Mouse (Mus musculus) left cerebral cortex, postnatal 14 days (tissue): ENCODE measurements around the gene Sik1. TPM values are rescaled to one million over a fixed set of nuclear protein-coding genes. Genes with fewer than 3 reads are reported as not detected.

Experiments
- DNase-seq, 2 experiments: peaks; one replicate each; pipeline ENCODE4 v3.0.0; 2021 to 2022; ENCODE audit warnings: low spot score in 2 of 2, mixed read lengths in 1 of 2
- intact Hi-C: fragments of 180-260 bp; cut with DNase I; formaldehyde crosslinking; loops from one replicate; pipeline ENCODE4 v1.15.1; 2025
- total RNA-seq, 2 experiments: library from RNA; stranded (reverse); gene quantifications; 2 replicates each; pipeline ENCODE4 v1.2.3; 2021

Gene Sik1
- total RNA-seq, 2 experiments from 2014 or later = 18.8 to 21.6 TPM

- intact Hi-C loops = no loop called here
- DNase-seq = no peak
Observed at GRCm38 (mm10) chr17:31840423-31841003, 15.1 kb downstream of the Sik1 start.

GRCm38 (mm10) chr17:31836772-31837171 is 18.8 kb downstream of the Sik1 start:
- intact Hi-C loops = no loop called here
- DNase-seq = peak; percentile 48 to 78

- DNase-seq = no peak
- intact Hi-C loops = no loop called here
Observed at GRCm38 (mm10) chr17:31836264-31836607, 19.4 kb downstream of the Sik1 start.

- intact Hi-C loops = no loop called here
- DNase-seq = no peak
Observed at GRCm38 (mm10) chr17:31835528-31836263, 19.9 kb downstream of the Sik1 start.

- no peak for DNase-seq
- intact Hi-C loops = no loop called here
Observed at GRCm38 (mm10) chr17:31834320-31835065, 21.1 kb downstream of the Sik1 start.

- no peak for DNase-seq
- intact Hi-C loops = no loop called here
Observed at GRCm38 (mm10) chr17:31833752-31834151, 21.9 kb downstream of the Sik1 start.

GRCm38 (mm10) chr17:31832577-31832964 is 23.0 kb downstream of the Sik1 start:
- intact Hi-C loops = no loop called here
- DNase-seq = no peak

GRCm38 (mm10) chr17:31831866-31832576 is 23.6 kb downstream of the Sik1 start:
- intact Hi-C loops = no loop called here
- DNase-seq = no peak

GRCm38 (mm10) chr17:31831097-31831865 is 24.3 kb downstream of the Sik1 start:
- intact Hi-C loops = no loop called here
- no peak for DNase-seq

GRCm38 (mm10) chr17:31830506-31831075 is 25.0 kb downstream of the Sik1 start:
- no peak for DNase-seq
- intact Hi-C loops = no loop called here

- DNase-seq = no peak
- intact Hi-C loops = no loop called here
Observed at GRCm38 (mm10) chr17:31828916-31829315, 26.7 kb downstream of the Sik1 start.

GRCm38 (mm10) chr17:31828118-31828517 is 27.5 kb downstream of the Sik1 start:
- DNase-seq = no peak
- intact Hi-C loops = no loop called here

GRCm38 (mm10) chr17:31827206-31827605 is 28.4 kb downstream of the Sik1 start:
- intact Hi-C loops = no loop called here
- DNase-seq = peak; percentile 43 to 45

- intact Hi-C loops = no loop called here
- peak in 1 of 2 experiments; percentile 40 for DNase-seq
Observed at GRCm38 (mm10) chr17:31826669-31827068, 28.9 kb downstream of the Sik1 start.

- DNase-seq = no peak
- intact Hi-C loops = no loop called here
Observed at GRCm38 (mm10) chr17:31825678-31826077, 29.9 kb downstream of the Sik1 start.

GRCm38 (mm10) chr17:31824812-31825211 is 30.8 kb downstream of the Sik1 start:
- intact Hi-C loops = no loop called here
- DNase-seq = no peak

- DNase-seq = no peak
Observed at GRCm38 (mm10) chr17:31821136-31821933, 34.3 kb downstream of the Sik1 start.

GRCm38 (mm10) chr17:31820099-31820846 is 35.3 kb downstream of the Sik1 start:
- intact Hi-C loops = no loop called here
- no peak for DNase-seq

More at GRCm38 (mm10) chr17:31821136-31821933, 34.3 kb downstream of the Sik1 start:
- intact Hi-C loops = no loop called here
